Mouse (Mus musculus) myocyte (in vitro differentiated cells): ENCODE results near the gene Dtnb. TPM values are rescaled to one million over a fixed set of nuclear protein-coding genes. Genes with fewer than 3 reads are reported as not detected.

Experiments used
- H3K27me3 ChIP-seq: one replicate; pipeline ENCODE4 v1.6.1; 2011; ENCODE audit not compliant: control insufficient read depth, insufficient read depth, insufficient read length
- H3K36me3 ChIP-seq: one replicate; pipeline ENCODE4 v1.6.1; 2011; ENCODE audit not compliant: control insufficient read depth, insufficient read depth
- H3K4me2 ChIP-seq: one replicate; pipeline ENCODE4 v1.6.1; 2011; ENCODE audit warnings: low read depth, control low read depth
- H3K4me3 ChIP-seq: one replicate; pipeline ENCODE4 v1.5.1; 2011; ENCODE audit warnings: mild to moderate bottlenecking, control low read depth, moderate library complexity
- H3K79me2 ChIP-seq: one replicate; pipeline ENCODE4 v1.6.1; 2011; ENCODE audit not compliant: control insufficient read depth, insufficient read depth
- H3ac ChIP-seq: one replicate; pipeline ENCODE4 v1.6.1; 2011; ENCODE audit not compliant: control insufficient read depth, insufficient read length
- CEBPB ChIP-seq: IDR thresholded peaks from 2 replicates; pipeline ENCODE4 v1.6.1; 2011; ENCODE audit warnings: mild to moderate bottlenecking, moderate library complexity; ENCODE audit not compliant: poor library complexity, insufficient read depth, severe bottlenecking
- E2F4 ChIP-seq: IDR thresholded peaks from one replicate; pipeline ENCODE4 v1.6.1; 2011; ENCODE audit warnings: mild to moderate bottlenecking, control low read depth, moderate library complexity; ENCODE audit not compliant: insufficient read depth
- MAX ChIP-seq: IDR thresholded peaks from one replicate; pipeline ENCODE4 v1.6.1; 2011; ENCODE audit warnings: low read depth, mild to moderate bottlenecking, control low read depth
- MYOD1 ChIP-seq, 3 experiments: IDR thresholded peaks; one replicate each; pipeline ENCODE4 v1.6.1; 2011; ENCODE audit warnings: control low read depth in 2 of 3, low read depth in 2 of 3, mild to moderate bottlenecking in 2 of 3, moderate library complexity in 1 of 3; ENCODE audit not compliant: insufficient read length in 2 of 3, control insufficient read depth in 1 of 3
- MYOG ChIP-seq, 3 experiments: IDR thresholded peaks; one replicate each; pipeline ENCODE4 v1.6.1; 2011; ENCODE audit warnings: control low read depth in 2 of 3, low read depth in 2 of 3, mild to moderate bottlenecking in 2 of 3; ENCODE audit not compliant: insufficient read length in 2 of 3, control insufficient read depth in 1 of 3, insufficient read depth in 1 of 3
- POLR2A ChIP-seq: IDR thresholded peaks from one replicate; pipeline ENCODE4 v1.6.1; 2011; ENCODE audit warnings: low read depth, mild to moderate bottlenecking, control low read depth, moderate library complexity; ENCODE audit not compliant: insufficient read length
- POLR2AphosphoS2 ChIP-seq: IDR thresholded peaks from one replicate; pipeline ENCODE4 v1.6.1; 2011; ENCODE audit warnings: low read depth, control low read depth; ENCODE audit not compliant: insufficient read length
- REST ChIP-seq: IDR thresholded peaks from one replicate; pipeline ENCODE4 v1.6.1; 2011; ENCODE audit warnings: mild to moderate bottlenecking, control low read depth, moderate library complexity; ENCODE audit not compliant: insufficient read depth, insufficient read length
- SRF ChIP-seq: IDR thresholded peaks from one replicate; pipeline ENCODE4 v1.6.1; 2011; ENCODE audit warnings: low read depth; ENCODE audit not compliant: control insufficient read depth, insufficient read length
- TCF12 ChIP-seq: IDR thresholded peaks from one replicate; pipeline ENCODE4 v1.6.1; 2011; ENCODE audit warnings: mild to moderate bottlenecking, control low read depth; ENCODE audit not compliant: poor library complexity, insufficient read depth, severe bottlenecking
- TCF3 ChIP-seq: IDR thresholded peaks from one replicate; pipeline ENCODE4 v1.6.1; 2011; ENCODE audit warnings: low read depth, control low read depth; ENCODE audit not compliant: insufficient read length
- USF1 ChIP-seq: IDR thresholded peaks from one replicate; pipeline ENCODE4 v1.6.1; 2011; ENCODE audit warnings: low read depth, mild to moderate bottlenecking, control low read depth, moderate library complexity
- polyA plus RNA-seq: library from polyadenylated mRNA; unstranded; fragments of >200 nt; fragmentation: generic; extraction: Trizol; gene quantifications from one replicate; pipeline ENCODE4 v1.2.1, GENCODE M21; 2012; ENCODE audit warnings: missing spikeins

Gene Dtnb
- polyA plus RNA-seq, 1 experiment: 5.5 TPM

DNA sequence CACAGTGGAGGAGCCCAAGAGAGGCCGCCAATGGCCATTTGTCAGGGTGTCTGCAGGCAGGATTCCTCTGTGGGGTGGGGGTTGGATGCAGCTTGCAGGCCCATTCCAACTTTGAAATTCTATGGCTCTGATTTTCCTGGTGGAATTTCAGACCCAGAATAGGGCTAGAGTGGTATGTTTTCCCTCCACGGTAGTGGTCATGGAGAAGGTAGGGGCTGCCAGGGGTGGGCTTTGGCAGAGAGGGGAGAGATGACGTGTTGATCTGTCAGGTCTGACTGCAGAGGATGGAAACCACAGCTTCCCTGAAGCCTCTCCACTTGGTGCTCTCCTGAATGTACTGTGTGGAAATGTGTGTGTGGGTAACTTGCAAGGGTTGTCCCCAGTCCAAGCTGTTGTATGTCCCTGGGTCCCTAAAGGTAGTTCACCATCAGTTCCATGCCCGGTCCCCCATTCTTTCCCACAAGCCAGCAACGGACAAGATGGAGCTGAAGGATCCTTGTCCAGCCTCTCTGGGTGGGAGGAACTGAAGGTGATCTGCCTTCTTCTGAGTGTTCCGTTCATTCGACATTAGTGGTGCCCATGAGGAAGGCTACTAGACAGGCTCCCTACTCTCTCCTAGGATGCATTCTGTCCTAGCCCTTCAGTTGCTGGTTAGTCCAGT is 237.5 kb downstream of the Dtnb start:
- H3K27me3 ChIP-seq: peaks cover 5% of the 10 kb centered on the region
- no peak for TF ChIP-seq SRF
- no peak for TF ChIP-seq USF1
- no peak for TF ChIP-seq POLR2AphosphoS2
- no peak for TF ChIP-seq CEBPB
- TF ChIP-seq E2F4: no peak
- TF ChIP-seq POLR2A: no peak
- TF ChIP-seq REST: no peak
- TF ChIP-seq TCF3: no peak
- no peak for TF ChIP-seq TCF12
- TF ChIP-seq MYOG (IDR thresholded peaks at IDR 0.05; ENCODE audit: control insufficient read depth in 1 of 3, insufficient read depth in 1 of 3, insufficient read length in 2 of 3, low read depth in 2 of 3): no peak
- TF ChIP-seq MYOD1 (IDR thresholded peaks at IDR 0.05; ENCODE audit: control insufficient read depth in 1 of 3, insufficient read length in 2 of 3, low read depth in 2 of 3): no peak
- no peak for TF ChIP-seq MAX
- H3K36me3 ChIP-seq: no peaks in the 10 kb centered on the region
- H3ac ChIP-seq: no peak overlapping the region
- H3K4me2 ChIP-seq: no peak overlapping the region
- peaks cover 8% of the 10 kb centered on the region for H3K79me2 ChIP-seq
- no peak overlapping the region for H3K4me3 ChIP-seq

DNA sequence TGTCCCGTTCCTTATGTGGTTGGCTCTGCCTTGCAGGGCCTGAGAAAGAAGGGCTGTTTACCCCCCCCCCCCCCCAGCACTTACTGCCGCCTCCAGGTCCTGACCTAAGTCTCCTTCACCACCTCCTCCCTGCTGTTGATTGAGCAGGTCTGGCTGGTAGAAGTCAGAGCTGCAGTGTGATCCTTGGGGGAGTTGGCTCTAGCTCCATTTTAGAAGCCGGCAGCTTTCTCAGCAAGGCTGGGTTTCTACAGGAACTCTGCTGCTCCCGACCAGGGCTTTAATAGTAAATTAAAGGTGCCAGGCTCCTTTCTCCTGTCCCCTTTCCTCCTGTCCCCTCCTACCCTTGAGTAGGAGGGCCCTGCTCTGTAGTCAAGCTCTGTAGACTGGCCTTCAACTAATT is 238.3 kb downstream of the Dtnb start:
- Histone ChIP-seq H3K79me2 (peaks cover 8% of the 10 kb centered on the region), H3K27me3 (peaks cover under 1% of the 10 kb centered on the region), H3ac (no peak overlapping the region), H3K36me3 (no peaks in the 10 kb centered on the region), H3K4me2 (no peak overlapping the region), H3K4me3 (no peak overlapping the region)
- TF ChIP-seq MAX (no peak), POLR2AphosphoS2 (no peak)

DNA sequence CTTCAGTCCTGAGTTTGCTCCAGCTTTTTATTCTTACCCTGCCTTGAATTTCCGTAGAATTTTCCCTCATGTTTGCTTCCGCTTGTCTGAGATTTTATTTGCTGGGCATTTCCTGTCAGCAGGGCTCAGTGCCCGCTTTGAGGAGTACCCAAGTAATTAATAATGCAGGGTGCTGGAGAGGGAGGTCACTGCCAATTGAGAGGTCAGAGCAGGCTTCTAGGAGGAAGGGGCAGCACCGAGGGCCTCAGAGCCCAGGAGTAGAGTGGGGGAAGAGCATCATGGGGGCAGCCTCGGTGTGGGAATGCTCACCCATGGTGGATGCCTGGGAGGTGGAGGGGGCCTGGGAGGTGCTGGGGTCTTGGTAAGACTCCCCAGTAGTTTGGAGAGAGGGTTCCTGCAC is 239.4 kb downstream of the Dtnb start:
- no peak overlapping the region for H3K4me3 ChIP-seq
- H3K36me3 ChIP-seq: no peaks in the 10 kb centered on the region
- no peak overlapping the region for H3ac ChIP-seq
- H3K79me2 ChIP-seq: peaks cover 8% of the 10 kb centered on the region
- H3K4me2 ChIP-seq: no peak overlapping the region
- no peaks in the 10 kb centered on the region for H3K27me3 ChIP-seq
- no peak for TF ChIP-seq POLR2A
- no peak for TF ChIP-seq MAX
- TF ChIP-seq CEBPB: no peak
- TF ChIP-seq TCF3: no peak
- TF ChIP-seq MYOD1 (IDR thresholded peaks at IDR 0.05; ENCODE audit: control insufficient read depth in 1 of 3, insufficient read length in 2 of 3, low read depth in 2 of 3): no peak
- TF ChIP-seq MYOG (IDR thresholded peaks at IDR 0.05; ENCODE audit: control insufficient read depth in 1 of 3, insufficient read depth in 1 of 3, insufficient read length in 2 of 3, low read depth in 2 of 3): no peak
- no peak for TF ChIP-seq TCF12
- TF ChIP-seq SRF: no peak
- TF ChIP-seq E2F4: no peak
- TF ChIP-seq REST: no peak
- no peak for TF ChIP-seq USF1
- no peak for TF ChIP-seq POLR2AphosphoS2

DNA sequence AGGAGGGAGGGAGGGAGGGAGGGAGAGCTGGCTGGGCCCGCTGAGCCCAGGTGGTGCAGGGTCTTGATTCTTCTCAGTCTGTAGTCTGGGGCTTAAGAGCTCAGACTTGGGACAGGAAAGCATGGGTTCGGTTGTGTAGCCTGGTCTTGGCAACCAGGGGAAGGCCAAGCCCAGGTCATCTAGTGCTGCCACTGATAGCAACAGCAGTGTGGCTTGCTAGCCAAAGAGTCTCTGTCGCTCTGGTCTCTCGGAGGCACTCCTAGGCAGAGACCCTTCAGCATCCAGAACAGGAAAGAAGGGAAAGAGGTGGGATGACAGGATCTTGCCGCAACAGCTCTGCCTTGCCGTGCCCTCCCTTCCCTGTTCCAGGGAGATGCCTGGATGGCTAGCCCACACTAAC is 240.1 kb downstream of the Dtnb start:
- Histone ChIP-seq H3K4me2 (no peak overlapping the region), H3K79me2 (peaks cover 8% of the 10 kb centered on the region), H3ac (no peak overlapping the region), H3K36me3 (no peaks in the 10 kb centered on the region), H3K27me3 (no peaks in the 10 kb centered on the region), H3K4me3 (no peak overlapping the region)
- TF ChIP-seq REST (no peak), E2F4 (no peak), POLR2AphosphoS2 (no peak), MYOD1 (IDR thresholded peaks at IDR 0.05; ENCODE audit: control insufficient read depth in 1 of 3, insufficient read length in 2 of 3, low read depth in 2 of 3) (no peak), POLR2A (no peak), TCF12 (no peak), SRF (no peak), MYOG (IDR thresholded peaks at IDR 0.05; ENCODE audit: control insufficient read depth in 1 of 3, insufficient read depth in 1 of 3, insufficient read length in 2 of 3, low read depth in 2 of 3) (no peak), MAX (no peak), USF1 (no peak), TCF3 (no peak)

DNA sequence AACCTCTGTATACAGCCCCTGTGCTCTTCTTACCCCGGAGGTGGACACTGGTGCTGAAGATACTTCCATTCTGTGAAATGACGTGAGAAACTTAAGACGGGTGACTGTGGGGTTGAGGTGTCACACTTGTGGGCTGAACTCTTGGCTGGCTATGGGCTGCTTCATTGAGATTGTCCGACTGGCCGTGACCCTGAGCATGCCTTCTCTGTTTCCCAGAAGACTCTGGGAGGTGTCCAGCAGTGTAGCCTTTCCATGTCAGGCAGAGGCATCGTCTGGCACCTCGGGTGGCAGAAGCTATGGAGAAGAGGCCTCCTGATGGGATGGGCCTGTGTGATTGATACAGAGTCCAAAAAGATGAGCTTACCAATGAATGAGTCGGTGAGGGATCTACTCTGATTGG is 241.0 kb downstream of the Dtnb start:
- Histone ChIP-seq H3K79me2 (peaks cover 8% of the 10 kb centered on the region), H3K4me2 (no peak overlapping the region), H3ac (no peak overlapping the region), H3K27me3 (no peaks in the 10 kb centered on the region), H3K36me3 (no peaks in the 10 kb centered on the region), H3K4me3 (no peak overlapping the region)
- TF ChIP-seq POLR2AphosphoS2: no peak
